Mouse (Mus musculus) megakaryocyte, embryonic 14.5 days (primary cell): ENCODE measurements around the gene Cdk6.

ENCODE experiments used
- FLI1 ChIP-seq: IDR thresholded peaks from 2 replicates; pipeline ENCODE4 v1.6.1; 2012; ENCODE audit warnings: low read length, inconsistent platforms, mixed read lengths
- GATA1 ChIP-seq: IDR thresholded peaks from 3 replicates; pipeline ENCODE4 v1.6.1; 2012; ENCODE audit warnings: mixed read lengths, low read length, inconsistent platforms, borderline replicate concordance

GRCm38 (mm10) chr5:3501564-3502001 lies 160.3 kb downstream of the Cdk6 start:
- no peak for TF ChIP-seq FLI1
- TF ChIP-seq GATA1: no peak
